Mouse (Mus musculus): ENCODE measurements around the gene Taf12. TPM values are rescaled to one million over a fixed set of nuclear protein-coding genes. Genes with fewer than 3 reads are reported as not detected.
"Not testable (repeated sequence)": the region's sequence is repeated elsewhere in the genome, so short reads cannot be mapped to it uniquely, and the experiment has no call there.

Gene Taf12
- polyA plus RNA-seq, 1 experiment, result 33.6 TPM

DNA sequence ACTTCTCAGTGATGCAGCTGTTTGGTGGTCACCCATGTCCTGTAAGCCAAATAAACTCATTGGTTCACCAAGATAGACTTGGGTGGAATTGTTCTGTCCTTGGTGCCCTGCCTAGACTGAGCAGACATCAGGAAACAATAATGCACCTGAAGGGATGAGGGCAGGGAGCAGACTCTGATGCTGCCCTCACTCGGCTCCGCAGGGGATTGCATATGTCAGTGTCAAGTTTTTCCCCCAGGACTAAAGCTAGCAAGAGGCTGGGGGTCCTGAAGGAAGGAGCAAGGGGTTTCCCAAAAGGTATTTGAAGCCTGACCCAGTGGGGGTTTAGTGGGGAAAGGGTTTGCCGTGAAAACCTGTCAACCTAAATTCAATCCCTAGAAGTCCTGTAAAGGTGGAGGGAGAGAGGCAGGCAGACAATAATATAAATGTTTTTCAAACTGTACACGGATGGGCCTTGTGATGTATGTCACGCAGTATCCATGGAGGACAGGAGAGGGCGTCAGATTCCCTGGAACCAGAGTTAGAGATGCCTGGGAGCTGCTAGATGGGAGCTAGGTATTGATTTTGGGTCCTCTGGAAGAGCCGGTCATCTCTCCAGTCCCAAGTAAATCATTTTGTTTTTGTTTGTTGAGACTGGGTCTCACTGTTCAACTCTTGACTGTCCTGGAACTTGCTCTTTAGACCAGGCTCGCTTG lies 21.7 kb downstream of the Taf12 start:
- no peaks in the 10 kb centered on the region for H3K4me1 ChIP-seq (ENCODE audit: control insufficient read depth, insufficient read depth, low read length)
- no peak for TF ChIP-seq CTCF (IDR thresholded peaks at IDR 0.05; ENCODE audit: low read depth, low read length)
- no peak for TF ChIP-seq POLR2A (IDR thresholded peaks at IDR 0.05; ENCODE audit: borderline replicate concordance, low read depth, low read length)
- no peak overlapping the region for H3K27ac ChIP-seq (ENCODE audit: insufficient read depth, low read depth, low read length)
- H3K4me3 ChIP-seq (ENCODE audit: insufficient read depth, low read length), result no peak overlapping the region

DNA sequence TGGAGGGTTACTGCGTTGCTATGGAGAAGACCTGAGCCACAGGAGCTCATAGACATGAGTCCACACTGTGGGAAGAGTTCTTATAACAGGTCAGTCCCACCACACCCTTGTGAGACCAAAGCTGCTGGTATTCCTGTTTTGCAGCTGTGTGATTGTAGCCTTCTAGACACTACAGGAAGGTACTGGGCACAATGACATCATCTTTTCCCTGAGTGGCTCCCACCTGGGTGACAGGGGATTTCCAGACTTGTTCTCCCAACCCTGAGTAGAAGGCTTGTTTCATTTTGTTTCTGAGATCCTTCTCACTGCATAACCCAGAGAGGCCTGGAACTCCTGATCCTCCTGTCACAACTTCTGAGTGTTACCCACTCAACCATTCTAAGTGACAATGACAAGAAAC lies 25.7 kb downstream of the Taf12 start:
- H3K27ac ChIP-seq (ENCODE audit: insufficient read depth, low read depth, low read length), result no peak overlapping the region
- H3K4me3 ChIP-seq (ENCODE audit: insufficient read depth, low read length), result no peak overlapping the region
- no peaks in the 10 kb centered on the region for H3K4me1 ChIP-seq (ENCODE audit: control insufficient read depth, insufficient read depth, low read length)
- TF ChIP-seq CTCF (IDR thresholded peaks at IDR 0.05; ENCODE audit: low read depth, low read length) (no peak), POLR2A (IDR thresholded peaks at IDR 0.05; ENCODE audit: borderline replicate concordance, low read depth, low read length) (no peak)

DNA sequence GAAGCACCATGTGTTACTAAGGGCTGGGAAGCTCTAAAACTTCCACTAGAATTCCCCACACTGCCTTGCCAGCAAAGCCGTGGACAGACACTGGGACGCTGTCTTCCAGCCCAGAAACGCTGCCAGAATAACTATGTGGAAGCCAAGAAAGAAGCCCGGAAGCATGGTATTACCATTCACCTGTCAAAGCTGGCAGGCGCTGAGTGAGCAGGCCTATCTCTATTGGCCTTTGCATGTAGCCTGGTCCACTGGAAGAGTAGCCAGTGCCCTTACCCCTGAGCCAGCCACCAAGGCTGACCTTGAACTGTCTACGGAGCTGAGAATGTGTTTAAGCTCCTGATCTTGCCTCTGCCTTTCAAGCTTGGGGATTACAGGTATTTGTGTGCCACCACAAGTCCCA lies 27.3 kb downstream of the Taf12 start:
- Histone ChIP-seq H3K4me1 (ENCODE audit: control insufficient read depth, insufficient read depth, low read length) (peaks cover 2% of the 10 kb centered on the region; the same call in 1 of the 2 replicates), H3K4me3 (ENCODE audit: insufficient read depth, low read length) (no peak overlapping the region), H3K27ac (ENCODE audit: insufficient read depth, low read depth, low read length) (no peak overlapping the region)
- no peak for TF ChIP-seq POLR2A (IDR thresholded peaks at IDR 0.05; ENCODE audit: borderline replicate concordance, low read depth, low read length)
- TF ChIP-seq CTCF (IDR thresholded peaks at IDR 0.05; ENCODE audit: low read depth, low read length), result no peak

DNA sequence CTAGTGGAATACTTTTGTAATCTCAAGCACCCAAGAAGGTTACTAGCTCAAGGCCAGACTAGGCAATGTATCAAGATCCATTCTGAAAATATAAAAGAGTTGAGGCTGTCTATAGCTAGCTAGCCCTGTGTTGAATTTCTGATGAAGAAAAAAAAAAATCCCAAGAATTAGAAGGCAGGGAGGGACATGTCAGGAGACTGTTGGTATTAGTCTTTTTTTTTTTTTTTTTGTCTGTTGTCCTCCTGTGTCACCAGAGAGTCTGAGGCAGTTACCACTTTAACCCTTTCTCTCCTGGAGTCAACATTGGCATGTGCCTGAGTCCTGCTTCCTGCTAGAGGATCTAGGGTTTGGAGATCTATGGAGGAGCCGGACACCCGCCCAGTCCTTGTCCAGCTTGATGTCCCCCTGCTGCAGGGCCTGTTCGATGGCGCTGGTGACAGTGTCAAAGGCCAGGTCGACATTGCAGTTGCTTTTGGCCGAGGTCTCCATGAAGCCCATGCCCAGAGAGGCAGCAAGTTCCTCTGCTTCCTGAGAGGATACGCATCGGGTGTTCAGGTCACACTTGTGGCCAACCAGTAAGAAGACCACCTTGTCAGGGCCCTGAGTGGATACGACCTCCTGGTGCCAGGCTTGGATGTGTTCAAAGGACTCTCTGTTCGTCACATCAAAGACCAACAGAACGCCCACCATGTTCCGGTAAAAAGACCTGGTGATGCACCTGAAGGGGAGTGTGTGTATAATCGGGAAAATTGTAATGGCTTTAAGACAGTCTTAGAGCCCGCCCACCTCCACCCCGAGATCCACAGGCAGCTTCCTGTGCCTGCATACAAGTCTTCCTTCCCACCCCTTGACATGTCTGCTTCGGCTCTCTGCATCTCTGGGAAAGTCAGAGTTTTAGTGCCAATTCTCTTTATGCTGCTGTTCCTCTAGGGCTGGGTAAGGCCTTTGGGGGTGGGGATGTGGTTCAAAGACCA lies 28.1 kb downstream of the Taf12 start:
- H3K27ac ChIP-seq (ENCODE audit: insufficient read depth, low read depth, low read length), result no peak overlapping the region
- peaks cover 2% of the 10 kb centered on the region; the same call in 1 of the 2 replicates for H3K4me1 ChIP-seq (ENCODE audit: control insufficient read depth, insufficient read depth, low read length)
- TF ChIP-seq POLR2A (IDR thresholded peaks at IDR 0.05; ENCODE audit: borderline replicate concordance, low read depth, low read length), result no peak
- TF ChIP-seq CTCF (IDR thresholded peaks at IDR 0.05; ENCODE audit: low read depth, low read length), result no peak
- peak overlapping the region; percentile 61 for H3K4me3 ChIP-seq (ENCODE audit: insufficient read depth, low read length)

DNA sequence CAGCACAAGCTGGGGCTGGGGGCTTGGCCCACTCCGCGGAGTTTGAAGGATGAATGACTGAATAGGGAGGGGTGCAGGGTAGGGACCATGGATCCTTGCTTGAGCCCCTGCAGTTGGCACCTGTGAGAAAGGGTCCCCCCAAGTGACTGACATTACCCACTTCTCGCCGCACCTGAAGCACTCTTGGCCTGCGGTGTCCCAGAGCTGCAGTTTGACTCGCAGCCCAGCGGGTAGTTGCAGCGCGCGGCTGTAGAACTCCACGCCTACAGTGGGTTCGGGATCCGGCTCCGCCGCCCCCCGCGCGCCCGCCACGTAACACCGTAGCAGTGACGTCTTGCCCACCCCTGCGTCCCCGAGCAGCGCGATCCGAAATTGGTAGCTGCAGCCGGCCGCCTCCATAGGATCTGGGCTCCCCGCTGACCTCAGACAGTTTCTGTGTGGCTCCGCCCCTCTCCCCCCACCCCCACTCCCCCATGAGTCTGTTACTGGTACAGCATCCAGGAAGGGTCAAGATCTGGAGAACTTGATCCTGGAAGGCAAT lies 28.8 kb downstream of the Taf12 start, which contains the start of gene Rab42:
Gene Rab42 (minus strand): TSS at position 447 of the 541 bp plus-strand sequence.
- Histone ChIP-seq H3K4me3 (ENCODE audit: insufficient read depth, low read length) (peak within 1 kb of the TSS; percentile 61), H3K27ac (ENCODE audit: insufficient read depth, low read depth, low read length) (no peak within 1 kb of the TSS), H3K4me1 (ENCODE audit: control insufficient read depth, insufficient read depth, low read length) (peaks cover 2% of the 10 kb centered on the region; the same call in 1 of the 2 replicates)
- TF ChIP-seq CTCF (IDR thresholded peaks at IDR 0.05; ENCODE audit: low read depth, low read length), result no peak

DNA sequence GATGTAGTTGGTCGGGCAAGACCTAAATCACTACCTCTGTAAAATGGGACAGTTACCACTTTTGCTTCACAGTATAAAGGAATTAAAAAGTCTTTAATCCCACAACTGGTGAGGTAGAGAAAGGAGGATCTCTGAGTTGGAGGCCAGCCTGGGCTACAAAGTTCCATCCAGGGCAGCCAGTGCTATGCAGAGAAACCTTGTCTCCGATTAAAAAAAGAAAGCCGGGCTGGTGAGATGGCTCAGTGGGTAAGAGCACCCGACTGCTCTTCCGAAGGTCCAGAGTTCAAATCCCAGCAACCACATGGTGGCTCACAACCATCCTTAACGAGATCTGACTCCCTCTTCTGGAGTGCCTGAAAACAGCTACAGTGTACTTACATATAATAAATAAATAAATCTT lies 29.3 kb downstream of the Taf12 start:
- H3K4me1 ChIP-seq (ENCODE audit: control insufficient read depth, insufficient read depth, low read length); H3K27ac ChIP-seq (ENCODE audit: insufficient read depth, low read depth, low read length): not testable (repeated sequence)
- H3K4me3 ChIP-seq (ENCODE audit: insufficient read depth, low read length), result peak overlapping the region; percentile 35; the same call in 1 of the 2 replicates

DNA sequence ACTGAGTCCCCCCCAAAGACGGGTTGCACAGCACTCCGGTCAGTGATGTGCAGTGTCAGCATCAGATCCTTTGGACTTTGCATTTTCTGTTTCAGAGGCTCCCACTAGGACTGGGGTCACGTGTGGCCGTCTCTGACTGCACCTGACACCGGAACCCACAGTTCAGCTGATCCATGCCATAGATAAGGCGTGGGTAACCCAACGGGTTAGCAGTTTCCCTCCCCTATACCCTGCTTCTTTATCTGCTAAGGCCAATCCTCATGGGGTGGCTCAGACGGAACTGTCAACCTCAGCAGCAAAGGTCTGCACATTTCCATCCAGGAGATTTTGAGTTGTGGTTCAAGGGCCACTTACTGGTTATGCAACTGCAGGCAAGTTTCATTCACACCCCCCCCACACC lies 31.1 kb downstream of the Taf12 start:
- peaks cover 4% of the 10 kb centered on the region; the same call in 1 of the 2 replicates for H3K4me1 ChIP-seq (ENCODE audit: control insufficient read depth, insufficient read depth, low read length)
- H3K4me3 ChIP-seq (ENCODE audit: insufficient read depth, low read length), result no peak overlapping the region
- TF ChIP-seq POLR2A (IDR thresholded peaks at IDR 0.05; ENCODE audit: borderline replicate concordance, low read depth, low read length) (no peak), CTCF (IDR thresholded peaks at IDR 0.05; ENCODE audit: low read depth, low read length) (no peak)
- no peak overlapping the region for H3K27ac ChIP-seq (ENCODE audit: insufficient read depth, low read depth, low read length)

DNA sequence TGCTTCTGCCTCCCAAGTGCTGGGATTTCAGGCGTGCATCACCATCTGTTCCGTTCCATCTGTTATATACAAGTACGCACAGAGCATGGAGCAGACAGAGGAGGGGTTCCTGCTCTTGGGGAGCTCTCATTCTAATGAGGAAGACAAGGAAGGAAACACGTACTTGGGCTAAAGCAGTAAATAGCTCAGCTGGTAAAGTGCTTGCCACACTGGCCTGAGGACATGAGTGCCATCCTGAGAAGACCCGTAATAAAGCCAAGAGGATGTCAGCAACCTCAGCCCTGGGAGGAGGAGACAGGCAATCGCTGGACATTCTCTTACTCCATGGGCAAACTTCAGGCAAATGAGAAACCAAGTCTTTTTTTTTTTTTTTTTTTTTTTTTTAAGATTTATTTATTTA lies 31.8 kb downstream of the Taf12 start:
- TF ChIP-seq CTCF (IDR thresholded peaks at IDR 0.05; ENCODE audit: low read depth, low read length) (no peak), POLR2A (IDR thresholded peaks at IDR 0.05; ENCODE audit: borderline replicate concordance, low read depth, low read length) (no peak)
- no peak overlapping the region for H3K4me3 ChIP-seq (ENCODE audit: insufficient read depth, low read length)
- peaks cover 4% of the 10 kb centered on the region; the same call in 1 of the 2 replicates for H3K4me1 ChIP-seq (ENCODE audit: control insufficient read depth, insufficient read depth, low read length)
- H3K27ac ChIP-seq (ENCODE audit: insufficient read depth, low read depth, low read length), result no peak overlapping the region

DNA sequence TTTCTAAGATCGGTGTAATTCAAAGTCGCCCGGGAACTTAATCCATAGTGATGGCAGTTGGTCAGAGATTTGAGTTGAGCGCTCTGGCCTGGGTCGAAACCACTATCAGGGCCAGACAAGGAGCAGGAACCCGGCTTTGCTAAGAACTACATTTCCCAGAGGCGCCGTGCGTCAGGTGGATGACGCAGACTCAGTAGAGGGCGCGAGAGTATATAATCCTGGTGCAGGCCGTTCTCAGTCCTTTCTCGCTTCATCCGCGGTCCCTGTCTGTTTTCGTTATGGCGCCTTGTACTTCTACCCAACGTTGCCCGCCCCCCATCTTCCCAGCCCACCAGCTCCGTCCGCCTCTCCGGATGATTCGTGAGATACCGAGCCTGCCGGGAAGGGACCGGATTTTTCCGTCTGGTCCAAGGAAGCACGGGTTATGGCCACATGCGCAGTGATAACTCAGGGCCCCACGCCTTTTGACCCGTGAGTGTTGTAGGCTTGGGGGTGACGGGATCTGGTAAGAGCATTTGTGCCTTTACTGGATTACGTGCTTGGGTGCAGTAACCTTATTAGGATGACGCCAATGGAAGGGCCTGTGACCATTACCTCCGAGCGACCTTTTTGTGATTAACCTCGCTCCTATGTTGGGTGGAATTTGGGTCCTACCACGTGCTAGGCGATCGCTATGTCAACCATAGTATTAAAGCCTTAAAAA lies 34.4 kb downstream of the Taf12 start:
- Histone ChIP-seq H3K27ac (ENCODE audit: insufficient read depth, low read depth, low read length) (peak overlapping the region; percentile 86), H3K4me3 (ENCODE audit: insufficient read depth, low read length) (peak overlapping the region; percentile 98), H3K4me1 (ENCODE audit: control insufficient read depth, insufficient read depth, low read length) (peaks cover 4% of the 10 kb centered on the region; the same call in 1 of the 2 replicates)
- TF ChIP-seq POLR2A (IDR thresholded peaks at IDR 0.05; ENCODE audit: borderline replicate concordance, low read depth, low read length) (peak; percentile 65; the same call in 1 of the 2 replicates), CTCF (IDR thresholded peaks at IDR 0.05; ENCODE audit: low read depth, low read length) (no peak)

Measured in bone marrow macrophage, adult 2 months (primary cell).